Comparison of ENCODE assay signal across 8 mouse cellular contexts in the genomic region with DNA sequence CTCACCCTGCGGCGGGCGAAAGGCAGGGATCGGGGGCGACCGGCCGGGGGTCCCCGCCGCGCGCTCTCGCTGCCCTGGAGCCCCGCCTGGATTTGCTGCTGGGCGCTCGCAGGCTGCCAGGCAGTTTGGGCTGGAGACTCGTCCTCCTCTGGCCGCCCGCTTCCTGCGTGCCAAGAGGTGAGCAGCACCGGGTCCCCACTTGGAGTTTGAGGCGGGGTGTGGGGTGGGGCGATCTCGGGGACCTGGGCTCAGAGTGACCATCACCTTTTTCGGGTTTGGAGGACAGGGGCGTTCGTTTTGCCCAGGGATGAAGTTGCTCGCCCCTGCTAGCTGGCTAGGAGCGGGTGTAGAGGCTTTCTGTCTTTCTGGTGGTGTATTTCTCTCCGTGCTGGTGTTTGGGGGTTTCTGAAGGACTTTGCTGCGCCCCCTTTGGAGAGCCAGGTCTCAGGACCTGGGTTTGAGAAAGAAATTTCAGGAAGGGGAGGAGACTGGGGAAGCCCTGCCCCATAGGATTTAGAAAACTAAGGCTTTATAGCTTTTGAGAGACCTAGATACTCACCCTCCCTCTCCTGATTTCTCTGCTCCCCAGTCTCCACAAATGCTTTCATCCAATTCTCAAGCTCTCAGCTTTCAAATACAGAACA. TPM values are rescaled to one million over a fixed set of nuclear protein-coding genes. Genes with fewer than 3 reads are reported as not detected.
DNase-seq lines count a peak whose midpoint lies in the region; ATAC-seq and TF ChIP-seq lines count a peak whose summit lies in the region.

No protein-coding gene starts in this region.

- WGBS in lung, embryonic 14.5 days, result under 1% methylated on average over 30 of the region's 30 CpGs
- WGBS in liver, postnatal 0 days (ENCODE audit: insufficient replicate concordance), result 1% methylated on average over 29 of the region's 30 CpGs

- H3K9me3 ChIP-seq in lung, embryonic 14.5 days (ENCODE audit: low read depth, low read length), result no peaks in the 10 kb centered on the region
- no peaks in the 10 kb centered on the region for H3K9me3 ChIP-seq in liver, postnatal 0 days (ENCODE audit: low read length)

- no peaks in the 10 kb centered on the region for H3K36me3 ChIP-seq in lung, embryonic 14.5 days (ENCODE audit: insufficient read depth)
- H3K36me3 ChIP-seq in liver, postnatal 0 days (replicated peaks; ENCODE audit: insufficient read depth, low read length), result no peaks in the 10 kb centered on the region
- H3K36me3 ChIP-seq in splenic B cell, adult 2 months (ENCODE audit: control insufficient read depth, insufficient read depth, low read length, poor library complexity, severe bottlenecking), result no peaks in the 10 kb centered on the region

- no peak for TF ChIP-seq CTCF in lung, embryonic 14.5 days (IDR thresholded peaks at IDR 0.05; ENCODE audit: low read depth)
- no peak for TF ChIP-seq CTCF in liver, postnatal 0 days (IDR thresholded peaks at IDR 0.05; ENCODE audit: low read depth)

- no peak for ATAC-seq in CD4-positive, CD25-positive, alpha-beta regulatory T cell, adult 4 months
- ATAC-seq in lung, embryonic 14.5 days (ENCODE audit: insufficient read depth), result peak; percentile 80; the same call in 1 of the 2 replicates
- ATAC-seq in liver, postnatal 0 days, result peak; percentile 43

- peak overlapping the region; percentile 63 for H3K4me3 ChIP-seq in lung, embryonic 14.5 days (ENCODE audit: low read depth, low read length)
- H3K4me3 ChIP-seq in liver, postnatal 0 days (ENCODE audit: low read depth, low read length), result peak overlapping the region; percentile 55

- H3K9ac ChIP-seq in lung, embryonic 14.5 days, result peak overlapping the region; percentile 53
- peak overlapping the region; percentile 50 for H3K9ac ChIP-seq in liver, postnatal 0 days (replicated peaks)

- peak overlapping the region; percentile 38; the same call in 1 of the 2 replicates for H3K27ac ChIP-seq in lung, embryonic 14.5 days (ENCODE audit: low read depth)
- H3K27ac ChIP-seq in liver, postnatal 0 days (ENCODE audit: low read depth), result no peak overlapping the region

- peak; percentile 2 for DNase-seq in CD4-positive, CD25-positive, alpha-beta regulatory T cell, adult 2 months (ENCODE audit: low read depth, low spot score)
- peak; percentile 18 for DNase-seq in lung, embryonic 14.5 days
- no peak for DNase-seq in lung, postnatal 10 days
- DNase-seq in frontal cortex, postnatal 14 days (ENCODE audit: low spot score in 2 of 2), result peak; percentile 14 to 21
- DNase-seq in liver, postnatal 0 days, result no peak
- peak; percentile 12 for DNase-seq in splenic B cell, adult 2 months (ENCODE audit: low read depth, low spot score)
- no peak for DNase-seq in gastrocnemius, adult 18-20 months (ENCODE audit: low spot score)

- H3K4me1 ChIP-seq in lung, embryonic 14.5 days (ENCODE audit: insufficient read depth), result no peaks in the 10 kb centered on the region
- H3K4me1 ChIP-seq in liver, postnatal 0 days (ENCODE audit: insufficient read depth), result peaks cover 7% of the 10 kb centered on the region

- 0 out of 2 replicates have a peak, but pooled peaks cover 6% of the 10 kb centered on the region for H3K27me3 ChIP-seq in lung, embryonic 14.5 days (ENCODE audit: insufficient read depth, low read length)
- H3K27me3 ChIP-seq in liver, postnatal 0 days (ENCODE audit: insufficient read depth, low read length), result peaks cover 16% of the 10 kb centered on the region; the same call in 1 of the 2 replicates
- no peaks in the 10 kb centered on the region; the same call in none of the 2 replicates for H3K27me3 ChIP-seq in splenic B cell, adult 2 months (ENCODE audit: control insufficient read depth, insufficient read depth, low read length, poor library complexity, severe bottlenecking)

- TF ChIP-seq EP300 in liver, postnatal 0 days (IDR thresholded peaks at IDR 0.05; ENCODE audit: low read depth), result no peak

- peak overlapping the region; percentile 96 for H3K4me2 ChIP-seq in lung, embryonic 14.5 days
- peak overlapping the region; percentile 86 for H3K4me2 ChIP-seq in liver, postnatal 0 days (ENCODE audit: low read depth, low read length)

RNA-seq across cellular contexts. Expression of a gene that starts 0.5 kb away (rescaled TPM):
- polyA plus RNA-seq in CD4-positive, CD25-positive, alpha-beta regulatory T cell, adult 4 months (2017; shearing (Covaris generic)), result not detected
- 2.0 and 2.3 TPM in 2 replicates for polyA plus RNA-seq in lung, embryonic 14.5 days (2014; fragmentation: Nextera tagmentation; extraction: Ambion mirVana)
- polyA plus RNA-seq in liver, postnatal 0 days (2015; fragmentation: Nextera tagmentation; extraction: Ambion mirVana), result 0.13 and 0.15 TPM in 2 replicates
- under 1 TPM in 1 of 2 experiments, not detected in 1; 0.21 TPM for total RNA-seq in gastrocnemius, adult 18-20 months (2021)

Comparison
In these comparisons a context has a peak if more than half of its experiments do, and no peak if none do; other contexts are left out.
1. DNase-seq: peak in CD4-positive, CD25-positive, alpha-beta regulatory T cell, adult 2 months (single experiment), lung, embryonic 14.5 days (single experiment), frontal cortex, postnatal 14 days (2 of 2) and splenic B cell, adult 2 months (single experiment); none in lung, postnatal 10 days (single experiment), liver, postnatal 0 days (single experiment) and gastrocnemius, adult 18-20 months (single experiment).